Mouse (Mus musculus): ENCODE data around the gene Tmem273. TPM values are rescaled to one million over a fixed set of nuclear protein-coding genes. Genes with fewer than 3 reads are reported as not detected.

The Tmem273 gene
- polyA plus RNA-seq, 1 experiment from 2014 or later, result 0.53 TPM

DNA sequence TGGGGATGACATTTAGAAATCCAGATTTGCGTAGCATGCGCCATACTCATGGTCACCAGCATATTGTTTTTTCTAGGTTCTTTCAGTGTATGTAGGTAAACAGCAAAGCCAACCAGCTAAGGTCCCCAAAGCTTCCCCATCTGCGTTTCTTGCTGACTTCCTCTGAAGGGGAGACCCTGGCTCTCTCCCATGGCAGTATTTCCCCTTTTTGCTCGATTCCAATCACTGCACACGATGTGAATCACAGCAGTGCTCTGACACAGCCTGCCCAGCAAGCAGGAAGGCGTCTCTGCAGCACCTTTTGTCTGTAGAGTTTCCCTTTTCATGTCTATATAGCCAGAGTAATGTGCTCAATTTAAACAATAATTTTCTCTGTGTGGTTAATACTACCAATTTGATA is 26.7 kb downstream of the Tmem273 start:
- Histone ChIP-seq H3K4me2 (ENCODE audit: low read length) (no peak overlapping the region), H3K9ac (ENCODE audit: low read length) (no peak overlapping the region), H3K9me3 (ENCODE audit: control insufficient read depth, low read length) (no peaks in the 10 kb centered on the region), H3K27ac (replicated peaks in 1 of 2; ENCODE audit: control insufficient read depth in 1 of 2, insufficient read depth in 1 of 2, low read depth in 2 of 2, low read length in 2 of 2) (no peak overlapping the region), H3K4me1 (ENCODE audit: control insufficient read depth in 2 of 2, insufficient read depth in 2 of 2, low read length in 2 of 2) (peaks cover 12 to 17% of the 10 kb centered on the region in 2 experiments), H3K4me3 (ENCODE audit: control insufficient read depth in 1 of 2, insufficient read depth in 1 of 2, low read depth in 1 of 2, low read length in 2 of 2) (no peak overlapping the region), H3K36me3 (ENCODE audit: control insufficient read depth, insufficient read depth, low read length) (no peaks in the 10 kb centered on the region), H3K27me3 (ENCODE audit: control insufficient read depth, insufficient read depth, low read length) (no peaks in the 10 kb centered on the region)
- no peak for ATAC-seq (ENCODE audit: insufficient number of reproducible peaks, insufficient read depth, low FRiP score, low read depth)
- WGBS, result 69% methylated on average over 6 of the region's 6 CpGs

GRCm38 (mm10) chr14:32814961-32815360 is 29.2 kb downstream of the Tmem273 start:
- H3K4me3 ChIP-seq (ENCODE audit: control insufficient read depth in 1 of 2, insufficient read depth in 1 of 2, low read depth in 1 of 2, low read length in 2 of 2), result no peak overlapping the region
- H3K36me3 ChIP-seq (ENCODE audit: control insufficient read depth, insufficient read depth, low read length), result no peaks in the 10 kb centered on the region
- no peak overlapping the region for H3K27ac ChIP-seq (replicated peaks in 1 of 2; ENCODE audit: control insufficient read depth in 1 of 2, insufficient read depth in 1 of 2, low read depth in 2 of 2, low read length in 2 of 2)
- H3K9me3 ChIP-seq (ENCODE audit: control insufficient read depth, low read length), result no peaks in the 10 kb centered on the region
- no peak overlapping the region for H3K9ac ChIP-seq (ENCODE audit: low read length)
- H3K4me2 ChIP-seq (ENCODE audit: low read length), result no peak overlapping the region
- 38% methylated on average over 4 of the region's 4 CpGs for WGBS
- no peak for ATAC-seq (ENCODE audit: insufficient number of reproducible peaks, insufficient read depth, low FRiP score, low read depth)
- no peaks in the 10 kb centered on the region for H3K27me3 ChIP-seq (ENCODE audit: control insufficient read depth, insufficient read depth, low read length)
- H3K4me1 ChIP-seq (ENCODE audit: control insufficient read depth in 2 of 2, insufficient read depth in 2 of 2, low read length in 2 of 2), result peaks cover 27 to 31% of the 10 kb centered on the region in 2 experiments

GRCm38 (mm10) chr14:32816533-32816932 is 30.8 kb downstream of the Tmem273 start:
- Histone ChIP-seq H3K27ac (replicated peaks in 1 of 2; ENCODE audit: control insufficient read depth in 1 of 2, insufficient read depth in 1 of 2, low read depth in 2 of 2, low read length in 2 of 2) (peak overlapping the region; percentile 52 to 73; a peak in 2 of 4 replicates), H3K36me3 (ENCODE audit: control insufficient read depth, insufficient read depth, low read length) (no peaks in the 10 kb centered on the region), H3K9me3 (ENCODE audit: control insufficient read depth, low read length) (no peaks in the 10 kb centered on the region), H3K4me1 (ENCODE audit: control insufficient read depth in 2 of 2, insufficient read depth in 2 of 2, low read length in 2 of 2) (peaks cover 27 to 31% of the 10 kb centered on the region in 2 experiments), H3K27me3 (ENCODE audit: control insufficient read depth, insufficient read depth, low read length) (no peaks in the 10 kb centered on the region), H3K4me3 (ENCODE audit: control insufficient read depth in 1 of 2, insufficient read depth in 1 of 2, low read depth in 1 of 2, low read length in 2 of 2) (no peak overlapping the region), H3K4me2 (ENCODE audit: low read length) (no peak overlapping the region), H3K9ac (ENCODE audit: low read length) (no peak overlapping the region)
- WGBS, result 60% methylated on average over 4 of the region's 4 CpGs
- ATAC-seq (ENCODE audit: insufficient number of reproducible peaks, insufficient read depth, low FRiP score, low read depth), result no peak

DNA sequence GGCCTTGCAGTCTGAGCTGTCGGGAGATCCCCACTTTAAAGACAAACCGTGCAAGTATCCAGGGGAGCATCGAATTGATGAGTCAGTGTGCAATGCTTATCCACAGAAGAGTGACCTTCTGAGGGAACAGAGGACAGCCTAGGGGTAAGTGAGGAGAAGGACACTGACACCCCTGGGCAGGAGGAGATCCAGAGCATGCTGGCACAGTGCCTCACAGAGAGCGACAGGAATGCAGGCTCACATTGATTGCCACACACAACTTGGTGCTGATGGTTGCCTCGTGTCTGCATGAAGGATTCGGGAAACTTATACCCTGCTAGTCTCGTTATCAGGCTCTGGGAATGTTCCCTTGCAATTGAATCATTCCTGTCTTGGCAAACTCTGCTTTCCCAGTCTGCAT is 31.5 kb downstream of the Tmem273 start:
- no peak overlapping the region for H3K4me3 ChIP-seq (ENCODE audit: control insufficient read depth in 1 of 2, insufficient read depth in 1 of 2, low read depth in 1 of 2, low read length in 2 of 2)
- peak overlapping the region; percentile 59 to 73 for H3K27ac ChIP-seq (replicated peaks in 1 of 2; ENCODE audit: control insufficient read depth in 1 of 2, insufficient read depth in 1 of 2, low read depth in 2 of 2, low read length in 2 of 2)
- peak overlapping the region; percentile 14 for H3K4me2 ChIP-seq (ENCODE audit: low read length)
- no peaks in the 10 kb centered on the region for H3K27me3 ChIP-seq (ENCODE audit: control insufficient read depth, insufficient read depth, low read length)
- ATAC-seq (ENCODE audit: insufficient number of reproducible peaks, insufficient read depth, low FRiP score, low read depth), result peak; percentile 79; the same call in 1 of the 2 replicates
- H3K4me1 ChIP-seq (ENCODE audit: control insufficient read depth in 2 of 2, insufficient read depth in 2 of 2, low read length in 2 of 2), result peaks cover 27 to 31% of the 10 kb centered on the region in 2 experiments
- H3K9me3 ChIP-seq (ENCODE audit: control insufficient read depth, low read length), result no peaks in the 10 kb centered on the region
- no peak overlapping the region for H3K9ac ChIP-seq (ENCODE audit: low read length)
- H3K36me3 ChIP-seq (ENCODE audit: control insufficient read depth, insufficient read depth, low read length), result no peaks in the 10 kb centered on the region
- WGBS, result 18% methylated on average over 7 of the region's 7 CpGs

GRCm38 (mm10) chr14:32819297-32819696 is 33.5 kb downstream of the Tmem273 start:
- no peaks in the 10 kb centered on the region for H3K9me3 ChIP-seq (ENCODE audit: control insufficient read depth, low read length)
- H3K4me2 ChIP-seq (ENCODE audit: low read length), result no peak overlapping the region
- 38% methylated on average over 1 of the region's 1 CpGs for WGBS
- no peak overlapping the region for H3K9ac ChIP-seq (ENCODE audit: low read length)
- H3K4me3 ChIP-seq (ENCODE audit: control insufficient read depth in 1 of 2, insufficient read depth in 1 of 2, low read depth in 1 of 2, low read length in 2 of 2), result no peak overlapping the region
- H3K36me3 ChIP-seq (ENCODE audit: control insufficient read depth, insufficient read depth, low read length), result no peaks in the 10 kb centered on the region
- H3K27me3 ChIP-seq (ENCODE audit: control insufficient read depth, insufficient read depth, low read length), result no peaks in the 10 kb centered on the region
- no peak for ATAC-seq (ENCODE audit: insufficient number of reproducible peaks, insufficient read depth, low FRiP score, low read depth)
- peaks cover 27 to 34% of the 10 kb centered on the region in 2 experiments for H3K4me1 ChIP-seq (ENCODE audit: control insufficient read depth in 2 of 2, insufficient read depth in 2 of 2, low read length in 2 of 2)
- H3K27ac ChIP-seq (replicated peaks in 1 of 2; ENCODE audit: control insufficient read depth in 1 of 2, insufficient read depth in 1 of 2, low read depth in 2 of 2, low read length in 2 of 2), result no peak overlapping the region

DNA sequence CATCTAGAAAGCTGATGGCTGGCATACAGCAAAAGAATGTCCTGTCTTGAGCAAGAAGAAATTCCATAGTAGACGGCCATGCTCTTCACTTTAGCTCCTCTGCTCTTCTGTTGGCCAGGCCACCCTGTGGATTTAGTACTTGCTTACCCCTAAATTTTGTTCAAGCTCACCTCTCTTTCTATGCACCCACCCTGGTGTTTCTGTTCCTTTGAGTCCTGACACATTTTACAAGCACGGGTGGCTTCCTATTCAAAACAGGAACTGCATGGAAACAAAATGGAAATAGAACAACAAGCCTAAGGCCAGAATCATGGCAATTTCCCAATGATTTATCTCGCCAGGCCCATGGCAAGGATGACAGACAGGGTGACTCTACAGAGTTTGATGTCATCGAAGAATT is 37.0 kb downstream of the Tmem273 start:
- Histone ChIP-seq H3K27me3 (ENCODE audit: control insufficient read depth, insufficient read depth, low read length) (no peaks in the 10 kb centered on the region), H3K4me1 (ENCODE audit: control insufficient read depth in 2 of 2, insufficient read depth in 2 of 2, low read length in 2 of 2) (peaks cover 21 to 31% of the 10 kb centered on the region in 2 experiments), H3K9me3 (ENCODE audit: control insufficient read depth, low read length) (no peaks in the 10 kb centered on the region), H3K9ac (ENCODE audit: low read length) (no peak overlapping the region), H3K4me2 (ENCODE audit: low read length) (no peak overlapping the region), H3K36me3 (ENCODE audit: control insufficient read depth, insufficient read depth, low read length) (no peaks in the 10 kb centered on the region), H3K4me3 (ENCODE audit: control insufficient read depth in 1 of 2, insufficient read depth in 1 of 2, low read depth in 1 of 2, low read length in 2 of 2) (no peak overlapping the region), H3K27ac (replicated peaks in 1 of 2; ENCODE audit: control insufficient read depth in 1 of 2, insufficient read depth in 1 of 2, low read depth in 2 of 2, low read length in 2 of 2) (no peak overlapping the region)
- ATAC-seq (ENCODE audit: insufficient number of reproducible peaks, insufficient read depth, low FRiP score, low read depth), result no peak
- 76% methylated on average over 4 of the region's 4 CpGs for WGBS

- Histone ChIP-seq H3K4me2 (ENCODE audit: low read length) (no peak overlapping the region), H3K27ac (replicated peaks in 1 of 2; ENCODE audit: control insufficient read depth in 1 of 2, insufficient read depth in 1 of 2, low read depth in 2 of 2, low read length in 2 of 2) (no peak overlapping the region), H3K9me3 (ENCODE audit: control insufficient read depth, low read length) (no peaks in the 10 kb centered on the region), H3K9ac (ENCODE audit: low read length) (no peak overlapping the region), H3K36me3 (ENCODE audit: control insufficient read depth, insufficient read depth, low read length) (no peaks in the 10 kb centered on the region), H3K27me3 (ENCODE audit: control insufficient read depth, insufficient read depth, low read length) (no peaks in the 10 kb centered on the region), H3K4me3 (ENCODE audit: control insufficient read depth in 1 of 2, insufficient read depth in 1 of 2, low read depth in 1 of 2, low read length in 2 of 2) (no peak overlapping the region), H3K4me1 (ENCODE audit: control insufficient read depth in 2 of 2, insufficient read depth in 2 of 2, low read length in 2 of 2) (peaks cover 22 to 23% of the 10 kb centered on the region in 2 experiments)
- ATAC-seq (ENCODE audit: insufficient number of reproducible peaks, insufficient read depth, low FRiP score, low read depth), result no peak
- WGBS, result 77% methylated on average over 3 of the region's 3 CpGs
Observed at GRCm38 (mm10) chr14:32823861-32824260, 38.1 kb downstream of the Tmem273 start.

All from heart, embryonic 14.5 days (tissue).